Mouse (Mus musculus) MEL (cell line): ENCODE measurements around the gene Igfals. TPM values are rescaled to one million over a fixed set of nuclear protein-coding genes. Genes with fewer than 3 reads are reported as not detected.

ENCODE experiments used
- DNase-seq: peaks from one replicate; pipeline ENCODE4 v3.0.0; 2011; ENCODE audit warnings: low read depth, low spot score
- H3K27ac ChIP-seq: 2 replicates; pipeline ENCODE4 v1.5.1; 2012; ENCODE audit warnings: low read depth, mild to moderate bottlenecking, control low read depth, low read length, moderate library complexity; ENCODE audit not compliant: control insufficient read depth
- H3K27me3 ChIP-seq, 2 experiments: fragments of 150-350 bp in 1 of 2; sonication (generic) in 1 of 2; 2 replicates each; pipeline ENCODE4 v1.6.1; 2012; ENCODE audit warnings: low read length in 2 of 2, mild to moderate bottlenecking in 2 of 2, improper control_type of control experiment in 1 of 2, moderate library complexity in 1 of 2; ENCODE audit not compliant: insufficient read depth in 2 of 2, control insufficient read depth in 1 of 2
- H3K36me3 ChIP-seq, 2 experiments: 2 replicates each; pipeline ENCODE4 v1.6.1; 2012 to 2014; ENCODE audit warnings: low read length in 2 of 2, improper control_type of control experiment in 1 of 2, inconsistent platforms in 1 of 2, mild to moderate bottlenecking in 1 of 2; ENCODE audit not compliant: insufficient read depth in 2 of 2, control insufficient read depth in 1 of 2
- H3K4me1 ChIP-seq, 2 experiments: fragments of 150-350 bp in 1 of 2; sonication (generic) in 1 of 2; 2 replicates each; pipeline ENCODE4 v1.6.1; 2012; ENCODE audit warnings: low read length in 2 of 2, improper control_type of control experiment in 1 of 2, mild to moderate bottlenecking in 1 of 2; ENCODE audit not compliant: insufficient read depth in 2 of 2, control insufficient read depth in 1 of 2
- H3K4me3 ChIP-seq, 2 experiments: fragments of 150-350 bp in 1 of 2; sonication (generic) in 1 of 2; 2 replicates each; pipeline ENCODE4 v1.5.1; 2012; ENCODE audit warnings: low read depth in 2 of 2, low read length in 2 of 2, mild to moderate bottlenecking in 2 of 2, moderate library complexity in 2 of 2, control low read depth in 1 of 2, improper control_type of control experiment in 1 of 2; ENCODE audit not compliant: control insufficient read depth in 1 of 2, insufficient read depth in 1 of 2
- H3K79me2 ChIP-seq: 2 replicates; pipeline ENCODE4 v1.6.1; 2012; ENCODE audit warnings: mild to moderate bottlenecking, low read length, moderate library complexity; ENCODE audit not compliant: control insufficient read depth, poor library complexity, insufficient read depth
- H3K9ac ChIP-seq: 2 replicates; pipeline ENCODE4 v1.6.1; 2012; ENCODE audit warnings: low read depth, mild to moderate bottlenecking, control low read depth, low read length, moderate library complexity; ENCODE audit not compliant: control insufficient read depth, poor library complexity, severe bottlenecking
- H3K9me3 ChIP-seq: fragments of 150-350 bp; sonication (generic); replicated peaks from 2 replicates; pipeline ENCODE4 v1.6.1; 2012; ENCODE audit warnings: mild to moderate bottlenecking, low read length, improper control_type of control experiment, moderate library complexity; ENCODE audit not compliant: insufficient read depth
- CHD1 ChIP-seq: IDR thresholded peaks from 2 replicates; pipeline ENCODE4 v1.6.1; 2012; ENCODE audit warnings: low read depth, mild to moderate bottlenecking, inconsistent platforms, low read length, improper control_type of control experiment
- CHD2 ChIP-seq: IDR thresholded peaks from 2 replicates; pipeline ENCODE4 v1.6.1; 2011; ENCODE audit warnings: low read length, improper control_type of control experiment
- CTCF ChIP-seq, 3 experiments: IDR thresholded peaks in 2 of 3; conservative IDR thresholded peaks in 1 of 3; 2 replicates each; pipeline ENCODE4 v1.5.1; 2011 to 2012; ENCODE audit warnings: low read length in 3 of 3, low read depth in 2 of 3, mild to moderate bottlenecking in 2 of 3, improper control_type of control experiment in 1 of 3, inconsistent platforms in 1 of 3, mixed read lengths in 1 of 3, moderate library complexity in 1 of 3; ENCODE audit not compliant: control insufficient read depth in 1 of 3, insufficient read depth in 1 of 3, poor library complexity in 1 of 3, severe bottlenecking in 1 of 3
- E2F4 ChIP-seq: IDR thresholded peaks from 2 replicates; pipeline ENCODE4 v1.6.1; 2011; ENCODE audit warnings: low read depth, low read length, improper control_type of control experiment, borderline replicate concordance
- ELF1 ChIP-seq: IDR thresholded peaks from 2 replicates; pipeline ENCODE4 v1.6.1; 2014; ENCODE audit warnings: low read depth, mild to moderate bottlenecking, inconsistent platforms, low read length, improper control_type of control experiment, moderate library complexity
- EP300 ChIP-seq, 2 experiments: IDR thresholded peaks; 2 replicates each; pipeline ENCODE4 v1.6.1; 2011; ENCODE audit warnings: improper control_type of control experiment in 2 of 2, low read length in 2 of 2, low read depth in 1 of 2, mild to moderate bottlenecking in 1 of 2
- GABPA ChIP-seq: IDR thresholded peaks from 2 replicates; pipeline ENCODE4 v1.6.1; 2012; ENCODE audit warnings: low read depth, mild to moderate bottlenecking, inconsistent platforms, low read length, improper control_type of control experiment, moderate library complexity
- GATA1 ChIP-seq: IDR thresholded peaks from 2 replicates; pipeline ENCODE4 v1.6.1; 2011; ENCODE audit warnings: low read depth, low read length, improper control_type of control experiment
- JUND ChIP-seq: IDR thresholded peaks from 2 replicates; pipeline ENCODE4 v1.6.1; 2011; ENCODE audit warnings: low read depth, mild to moderate bottlenecking, improper control_type of control experiment, low read length
- MEF2A ChIP-seq: IDR thresholded peaks from 2 replicates; pipeline ENCODE4 v1.6.1; 2014; ENCODE audit warnings: low read depth, mild to moderate bottlenecking, inconsistent platforms, low read length, improper control_type of control experiment; ENCODE audit not compliant: poor library complexity, insufficient replicate concordance, severe bottlenecking; ENCODE audit errors: extremely low read depth
- MXI1 ChIP-seq: IDR thresholded peaks from 2 replicates; pipeline ENCODE4 v1.6.1; 2011; ENCODE audit warnings: mild to moderate bottlenecking, low read depth, low read length, improper control_type of control experiment
- MYC ChIP-seq: IDR thresholded peaks from 2 replicates; pipeline ENCODE4 v1.6.1; 2011; ENCODE audit warnings: low read depth, mild to moderate bottlenecking, low read length, improper control_type of control experiment, moderate library complexity
- NELFE ChIP-seq: IDR thresholded peaks from 2 replicates; pipeline ENCODE4 v1.6.1; 2011; ENCODE audit warnings: low read depth, low read length, improper control_type of control experiment
- NRF1 ChIP-seq: IDR thresholded peaks from 2 replicates; pipeline ENCODE4 v1.6.1; 2014; ENCODE audit warnings: low read depth, mild to moderate bottlenecking, inconsistent platforms, low read length, improper control_type of control experiment, moderate library complexity; ENCODE audit not compliant: poor library complexity, insufficient read depth, severe bottlenecking
- POLR2A ChIP-seq, 2 experiments: IDR thresholded peaks; 2 replicates each; pipeline ENCODE4 v1.6.1; 2011 to 2012; ENCODE audit warnings: low read length in 2 of 2, mild to moderate bottlenecking in 2 of 2, control low read depth in 1 of 2, improper control_type of control experiment in 1 of 2, low read depth in 1 of 2, moderate library complexity in 1 of 2; ENCODE audit not compliant: control insufficient read depth in 1 of 2, insufficient read depth in 1 of 2, poor library complexity in 1 of 2
- POLR2AphosphoS2 ChIP-seq: IDR thresholded peaks from 2 replicates; pipeline ENCODE4 v1.6.1; 2011; ENCODE audit warnings: low read length, improper control_type of control experiment
- POLR2AphosphoS5 ChIP-seq: IDR thresholded peaks from 2 replicates; pipeline ENCODE4 v1.6.1; 2012; ENCODE audit warnings: low read depth, borderline replicate concordance, mild to moderate bottlenecking, inconsistent platforms, low read length, moderate library complexity, mixed read lengths
- RAD21 ChIP-seq: IDR thresholded peaks from 2 replicates; pipeline ENCODE4 v1.6.1; 2011; ENCODE audit warnings: mild to moderate bottlenecking, low read depth, low read length, improper control_type of control experiment
- RCOR1 ChIP-seq: IDR thresholded peaks from 2 replicates; pipeline ENCODE4 v1.6.1; 2012; ENCODE audit warnings: low read depth, mild to moderate bottlenecking, inconsistent platforms, low read length, improper control_type of control experiment
- SMC3 ChIP-seq: IDR thresholded peaks from 2 replicates; pipeline ENCODE4 v1.6.1; 2011; ENCODE audit warnings: low read depth, low read length, improper control_type of control experiment
- TAL1 ChIP-seq: IDR thresholded peaks from 2 replicates; pipeline ENCODE4 v1.6.1; 2012; ENCODE audit warnings: mild to moderate bottlenecking, inconsistent platforms, low read length, moderate library complexity, mixed read lengths
- TBP ChIP-seq: IDR thresholded peaks from 2 replicates; pipeline ENCODE4 v1.8.0; 2011; ENCODE audit warnings: low read depth, low read length, improper control_type of control experiment
- UBTF ChIP-seq: IDR thresholded peaks from 2 replicates; pipeline ENCODE4 v1.6.1; 2012; ENCODE audit warnings: low read depth, mild to moderate bottlenecking, inconsistent platforms, low read length, improper control_type of control experiment, moderate library complexity, borderline replicate concordance; ENCODE audit not compliant: insufficient read depth
- USF1 ChIP-seq: IDR thresholded peaks from 2 replicates; pipeline ENCODE4 v1.6.1; 2014; ENCODE audit warnings: low read depth, mild to moderate bottlenecking, inconsistent platforms, low read length, improper control_type of control experiment, moderate library complexity
- USF2 ChIP-seq, 2 experiments: IDR thresholded peaks; 2 replicates each; pipeline ENCODE4 v1.6.1; 2011 to 2012; ENCODE audit warnings: improper control_type of control experiment in 2 of 2, low read length in 2 of 2, borderline replicate concordance in 1 of 2, inconsistent platforms in 1 of 2, low read depth in 1 of 2, mild to moderate bottlenecking in 1 of 2; ENCODE audit not compliant: insufficient read depth in 1 of 2
- ZC3H11A ChIP-seq: IDR thresholded peaks from 2 replicates; pipeline ENCODE4 v1.6.1; 2012; ENCODE audit warnings: low read depth, mild to moderate bottlenecking, inconsistent platforms, low read length, improper control_type of control experiment
- polyA plus RNA-seq, 2 experiments: library from polyadenylated mRNA; stranded (reverse) in 1 of 2; unstranded in 1 of 2; fragments of >175 nt in 1 of 2; fragments of >200 nt in 1 of 2; gene quantifications; 2 replicates each; pipeline versions ENCODE4 v1.2.1 to v1.2.4; 2012; ENCODE audit warnings: low replicate concordance in 2 of 2, low read depth in 1 of 2; ENCODE audit not compliant: insufficient read length in 2 of 2, insufficient read depth in 1 of 2, missing spikeins in 1 of 2
- total RNA-seq: library from RNA; depleted of rRNA; stranded (reverse); fragments of 300-350 nt; gene quantifications from 2 replicates; pipeline ENCODE4 v1.2.3, GENCODE M21; 2012; rRNA removed

Igfals gene
- not detected in 2 replicates for total RNA-seq
- under 1 TPM in 1 of 2 experiments, not detected in 1; 0.04 TPM for polyA plus RNA-seq

DNA sequence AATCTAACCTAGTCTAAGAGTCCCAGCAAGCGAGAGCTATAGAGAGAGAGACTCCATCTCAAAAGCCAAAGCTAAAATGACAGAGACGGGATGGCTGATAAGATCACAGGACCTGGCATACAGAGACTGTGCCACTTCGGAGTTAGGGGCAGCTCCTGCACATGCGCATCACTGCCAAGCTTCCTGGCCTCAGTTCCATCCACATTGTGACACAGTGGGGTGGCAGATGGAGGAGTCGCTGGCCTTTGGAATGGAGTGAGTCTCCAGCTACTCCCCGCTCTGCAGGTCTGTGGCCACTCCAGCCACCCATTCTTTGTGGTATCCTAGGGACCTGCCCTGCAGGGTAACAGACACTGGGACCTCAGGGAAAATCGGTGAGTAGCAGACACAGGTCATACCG, at the start of gene Igfals:
Gene Igfals (plus strand): TSS at position 222 of the 400 bp plus-strand sequence.
- H3K9me3 ChIP-seq, result no peaks in the 10 kb centered on the region
- H3K36me3 ChIP-seq, result no peaks in the 10 kb centered on the region
- no peak within 1 kb of the TSS for H3K4me3 ChIP-seq
- TF ChIP-seq GABPA, result no peak
- TF ChIP-seq CTCF (IDR thresholded peaks at IDR 0.05 in 2 of 3, conservative IDR thresholded peaks at IDR 0.05 in 1 of 3; ENCODE audit: control insufficient read depth in 1 of 3, insufficient read depth in 1 of 3, low read depth in 2 of 3, low read length in 3 of 3, poor library complexity in 1 of 3, severe bottlenecking in 1 of 3), result no peak
- TF ChIP-seq UBTF, result no peak
- TF ChIP-seq JUND, result no peak
- TF ChIP-seq NELFE, result no peak
- no peak for TF ChIP-seq CHD2
- no peak for TF ChIP-seq ELF1
- TF ChIP-seq ZC3H11A, result no peak
- TF ChIP-seq TBP, result no peak
- TF ChIP-seq MEF2A, result no peak
- no peak for TF ChIP-seq NRF1
- TF ChIP-seq POLR2AphosphoS5, result no peak
- no peak for TF ChIP-seq E2F4
- DNase-seq, result no peak
- H3K27ac ChIP-seq, result no peak within 1 kb of the TSS
- H3K4me1 ChIP-seq, result no peaks in the 10 kb centered on the region
- H3K9ac ChIP-seq, result no peak within 1 kb of the TSS
- no peaks in the 10 kb centered on the region for H3K27me3 ChIP-seq
- H3K79me2 ChIP-seq, result no peaks in the 10 kb centered on the region

- H3K36me3 ChIP-seq, result no peaks in the 10 kb centered on the region
- no peak overlapping the region for H3K9ac ChIP-seq
- DNase-seq, result peak; percentile 31
- H3K9me3 ChIP-seq, result no peaks in the 10 kb centered on the region
- H3K4me3 ChIP-seq, result no peak overlapping the region
- no peak for TF ChIP-seq NELFE
- no peak for TF ChIP-seq MXI1
- TF ChIP-seq POLR2AphosphoS5, result no peak
- no peak for TF ChIP-seq POLR2AphosphoS2
- no peak for TF ChIP-seq TAL1
- no peak for TF ChIP-seq TBP
- peak; percentile 63 for TF ChIP-seq RAD21
- TF ChIP-seq SMC3, result peak; percentile 59
- no peak for TF ChIP-seq POLR2A (IDR thresholded peaks at IDR 0.05; ENCODE audit: control insufficient read depth in 1 of 2, insufficient read depth in 1 of 2, low read depth in 1 of 2, low read length in 2 of 2, poor library complexity in 1 of 2)
- TF ChIP-seq NRF1, result no peak
- TF ChIP-seq ZC3H11A, result peak; percentile 47; the same call in 1 of the 2 replicates
- no peak for TF ChIP-seq USF2 (IDR thresholded peaks at IDR 0.05; ENCODE audit: borderline replicate concordance in 1 of 2, insufficient read depth in 1 of 2, low read depth in 1 of 2, low read length in 2 of 2)
- no peak for TF ChIP-seq MEF2A
- peak in 1 of 3 experiments; percentile 69; a peak in 3 of 6 replicates for TF ChIP-seq CTCF (IDR thresholded peaks at IDR 0.05 in 2 of 3, conservative IDR thresholded peaks at IDR 0.05 in 1 of 3; ENCODE audit: control insufficient read depth in 1 of 3, insufficient read depth in 1 of 3, low read depth in 2 of 3, low read length in 3 of 3, poor library complexity in 1 of 3, severe bottlenecking in 1 of 3)
- TF ChIP-seq GABPA, result no peak
- no peak for TF ChIP-seq USF1
- no peak for TF ChIP-seq MYC
- TF ChIP-seq RCOR1, result no peak
- TF ChIP-seq GATA1, result no peak
- TF ChIP-seq EP300 (IDR thresholded peaks at IDR 0.05; ENCODE audit: low read depth in 1 of 2, low read length in 2 of 2), result no peak
- no peak for TF ChIP-seq CHD1
- no peak for TF ChIP-seq JUND
- H3K27me3 ChIP-seq, result peaks cover 7 to 8% of the 10 kb centered on the region in 2 experiments
- no peaks in the 10 kb centered on the region for H3K4me1 ChIP-seq
- H3K27ac ChIP-seq, result no peak overlapping the region
- no peaks in the 10 kb centered on the region for H3K79me2 ChIP-seq
Measured at GRCm38 (mm10) chr17:24817503-24817902, 48.3 kb upstream of the Igfals start.
